Mouse (Mus musculus) small intestine, adult 2 months (tissue): Measurements from ENCODE around the gene Gnao1.

Experiments
- CTCF ChIP-seq: fragments of 200-500 bp; IDR thresholded peaks from 2 replicates; pipeline ENCODE4 v1.5.1; 2012; ENCODE audit warnings: low read depth, mild to moderate bottlenecking, control low read depth, inconsistent platforms, low read length, moderate library complexity, mixed read lengths; ENCODE audit not compliant: insufficient replicate concordance, insufficient read length; ENCODE audit errors: extremely low read depth
- POLR2A ChIP-seq: fragments of 200-500 bp; IDR thresholded peaks from 2 replicates; pipeline ENCODE4 v1.6.1; 2012; ENCODE audit warnings: low read depth, mild to moderate bottlenecking, control low read depth, inconsistent platforms, low read length, moderate library complexity

DNA sequence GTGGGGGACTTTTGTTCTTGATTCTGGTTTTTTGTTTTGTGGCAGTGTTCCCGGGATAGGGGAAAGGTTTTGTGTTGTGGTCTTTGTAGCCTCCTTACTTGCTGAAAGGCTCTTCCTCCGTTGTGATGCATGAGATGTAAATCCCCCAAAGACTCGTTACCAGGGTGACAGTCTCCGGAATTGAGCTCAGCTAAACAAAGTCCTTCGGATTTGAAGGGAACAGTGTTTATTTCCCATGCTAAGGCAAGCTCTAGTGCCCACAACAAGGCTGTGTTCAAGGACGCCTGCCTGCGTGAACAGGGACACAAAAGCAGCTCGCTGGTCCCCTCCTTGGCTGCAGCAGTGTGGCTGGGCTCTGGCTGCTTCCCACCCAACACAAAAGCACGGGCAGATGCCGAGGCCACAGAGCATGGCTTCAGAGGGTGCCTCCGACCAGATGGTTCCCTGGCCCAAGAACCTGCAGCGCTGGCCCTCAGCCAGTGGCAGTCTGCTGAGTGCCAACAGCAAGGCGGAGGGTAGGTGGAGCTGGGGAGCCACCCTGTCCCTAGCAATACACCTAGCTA lies 108.2 kb downstream of the Gnao1 start:
- TF ChIP-seq POLR2A (no peak), CTCF (peak; percentile 19; the same call in 1 of the 2 replicates)
